Mouse (Mus musculus) E14TG2a.4 (cell line): ENCODE measurements around the gene Ptpra.

ENCODE experiments used
- CTCF ChIP-seq: conservative IDR thresholded peaks from 2 replicates; pipeline ENCODE4 v1.5.1; 2014; ENCODE audit warnings: low read length
- NANOG ChIP-seq: IDR thresholded peaks from 2 replicates; pipeline ENCODE4 v1.6.1; 2014; ENCODE audit warnings: borderline replicate concordance, low read length, mixed read lengths

DNA sequence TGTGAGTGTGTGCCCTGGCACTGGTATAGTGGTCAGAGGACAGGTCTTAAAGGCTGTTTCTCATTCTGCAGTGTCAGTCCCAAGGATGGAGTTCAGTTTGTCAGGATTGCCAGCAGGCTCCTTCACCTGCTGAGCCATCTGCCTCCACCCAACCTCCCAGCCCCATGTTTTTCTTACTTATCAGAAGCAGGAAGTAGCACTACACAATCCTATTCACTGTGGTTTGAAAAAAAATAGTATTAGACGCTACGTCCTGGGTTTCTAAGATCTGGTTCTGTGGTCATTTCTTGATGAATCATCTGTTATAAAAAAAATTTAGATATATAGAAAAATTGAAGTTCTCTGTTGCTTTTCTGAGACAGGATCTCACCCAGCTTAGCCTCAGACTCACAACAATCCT, 51.5 kb downstream of the Ptpra start:
- TF ChIP-seq NANOG (no peak), CTCF (no peak)
